Mouse (Mus musculus) cerebellum, adult 9-11 months (tissue): Measurements from ENCODE around the gene Taf13.
A peak's percentile ranks its signal among the peaks of the same experiment; 100 is the strongest.
"Not testable (repeated sequence)": the region's sequence is repeated elsewhere in the genome, so short reads cannot be mapped to it uniquely, and the experiment has no call there.

Experiments
- DNase-seq: peaks from one replicate; pipeline ENCODE4 v3.0.0; 2022

Gene Taf13

DNA sequence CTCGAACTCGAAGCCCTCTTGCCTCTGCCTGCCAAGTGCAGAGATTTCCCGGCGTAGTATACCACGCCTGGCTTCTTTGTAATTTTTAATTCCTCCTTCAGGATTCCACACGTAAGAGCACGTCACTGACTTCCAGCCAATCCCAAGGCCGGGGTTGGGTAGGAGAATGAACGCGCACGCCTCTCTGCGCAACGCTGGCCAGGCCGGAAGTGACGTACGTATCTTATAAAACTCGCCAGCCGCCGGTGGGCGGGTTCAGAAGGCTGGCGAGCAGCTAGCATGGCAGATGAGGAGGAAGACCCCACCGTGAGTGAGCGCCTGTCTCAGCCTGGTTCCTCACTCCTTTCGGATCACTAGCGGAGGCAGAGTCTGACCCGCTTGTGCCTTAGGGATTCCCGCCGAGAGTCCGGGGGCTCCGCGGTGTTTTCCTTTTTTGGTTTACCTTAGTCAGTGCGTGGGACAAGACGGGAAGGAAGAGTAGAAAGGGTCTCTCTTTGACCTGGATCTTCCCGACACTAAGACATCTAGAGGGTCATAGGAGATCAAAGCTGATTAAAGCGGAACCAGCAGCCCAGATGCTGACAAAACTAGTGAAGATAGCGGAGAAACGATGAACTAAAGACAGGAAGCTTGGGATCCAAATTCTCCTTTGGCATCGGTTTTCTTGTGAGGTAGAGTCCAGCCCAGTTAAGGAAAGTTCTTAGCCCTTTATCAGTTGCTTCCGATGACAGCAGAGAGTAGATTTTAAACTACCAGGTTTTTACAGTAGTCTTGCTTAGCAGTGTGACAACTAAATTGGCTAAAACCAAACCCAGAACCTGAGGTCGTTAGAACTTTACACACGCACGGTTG is at the start of gene Taf13:
Gene Taf13 (plus strand): TSS at position 256 of the 852 bp plus-strand sequence.
- peak; percentile 96 for DNase-seq

DNA sequence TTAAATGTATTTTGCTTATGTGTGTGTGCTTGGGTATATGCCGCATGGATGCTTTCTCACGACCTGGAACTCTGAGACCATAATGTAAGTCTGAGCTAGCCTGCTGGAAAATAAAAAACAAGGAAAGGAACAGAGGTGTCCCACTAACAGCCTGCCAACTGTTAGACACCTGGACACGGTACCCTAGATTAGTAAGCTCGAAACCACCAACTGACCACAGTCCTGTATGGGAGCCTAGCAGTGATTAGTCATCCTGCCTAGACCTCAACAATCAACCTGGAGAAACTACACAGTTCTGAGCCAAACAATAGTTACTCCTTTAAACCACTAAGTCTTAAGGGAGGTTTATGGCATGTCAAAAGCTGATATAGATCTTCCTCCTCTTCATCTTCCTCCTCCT is 48.1 kb upstream of the Taf13 start:
- no peak for DNase-seq

DNA sequence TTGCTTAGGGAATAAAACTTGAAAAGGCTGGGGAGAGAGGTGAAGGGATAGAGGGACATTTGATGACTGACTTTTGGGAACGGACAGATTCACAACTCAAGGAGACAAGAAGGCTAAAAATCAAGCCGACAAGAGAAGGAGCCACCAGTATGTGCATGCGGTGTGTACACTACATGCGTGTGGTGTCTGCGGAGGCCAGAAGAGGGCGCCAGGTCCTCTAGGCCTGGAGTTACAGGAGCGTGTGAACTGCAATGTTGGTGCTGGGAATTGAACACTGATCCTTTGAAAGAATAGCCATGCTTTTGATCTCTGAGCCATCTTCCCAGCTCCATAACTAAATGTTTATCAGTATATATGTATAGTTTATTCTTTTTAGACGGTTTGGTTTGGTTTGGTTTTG is 43.0 kb upstream of the Taf13 start:
- no peak for DNase-seq

DNA sequence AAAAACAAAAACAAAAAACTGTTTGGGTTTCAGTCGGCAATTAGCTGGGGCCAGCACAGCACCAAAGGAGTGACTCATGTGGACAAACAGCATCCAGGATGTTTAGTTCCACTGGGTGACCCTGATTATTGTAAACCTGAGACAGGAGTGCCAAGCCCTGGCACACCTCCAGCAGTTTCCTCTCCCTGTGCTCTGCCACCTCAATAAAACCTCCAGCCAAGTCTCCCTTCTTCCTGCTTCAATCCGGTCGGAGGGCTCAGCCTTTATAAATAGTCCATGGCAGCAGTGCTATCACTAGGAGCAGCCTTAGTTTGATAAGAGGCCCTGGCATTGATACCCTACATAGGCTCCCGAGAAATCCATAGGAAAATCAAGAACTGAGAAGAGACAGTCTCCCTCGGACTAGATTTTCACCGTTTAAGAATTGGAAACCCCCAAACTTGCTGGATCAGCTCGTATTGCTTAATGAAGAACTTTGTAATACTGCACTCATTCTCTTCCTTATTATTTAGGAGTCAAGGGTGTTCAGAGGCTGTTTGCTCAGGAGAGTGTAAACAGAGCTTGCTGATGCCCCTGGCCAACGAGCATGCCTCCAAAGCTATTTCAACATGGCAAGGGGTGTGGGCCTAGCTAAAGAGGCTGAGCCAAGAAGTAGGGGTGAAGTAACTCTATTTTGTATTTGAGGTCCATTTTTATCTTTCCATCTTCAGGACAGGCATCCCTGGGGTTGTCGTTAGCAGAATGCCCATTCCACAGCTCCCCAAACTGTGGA is 38.2 kb upstream of the Taf13 start:
- DNase-seq, result no peak

DNA sequence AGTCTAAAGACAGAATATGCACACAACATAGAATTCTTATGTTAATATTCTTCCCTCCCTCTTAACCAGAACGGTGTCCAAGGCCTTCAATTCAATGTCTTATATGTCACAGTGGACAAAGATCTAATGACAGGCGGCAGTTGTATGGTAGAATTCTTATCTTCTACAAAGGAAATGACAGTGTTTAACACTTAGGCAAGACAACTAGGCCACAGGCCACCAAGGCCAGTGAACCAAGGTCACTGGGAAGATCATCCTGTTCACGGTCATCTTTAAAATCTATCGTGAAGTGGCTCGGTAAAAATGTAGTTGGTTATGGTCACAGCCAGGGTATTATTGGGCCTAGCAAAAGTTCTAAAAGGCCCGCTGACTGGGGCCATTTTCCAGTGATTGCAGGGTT is 37.5 kb upstream of the Taf13 start, which contains the start of gene 1700013F07Rik:
Gene 1700013F07Rik (plus strand): TSS at position 200 of the 400 bp plus-strand sequence.
- no peak for DNase-seq

DNA sequence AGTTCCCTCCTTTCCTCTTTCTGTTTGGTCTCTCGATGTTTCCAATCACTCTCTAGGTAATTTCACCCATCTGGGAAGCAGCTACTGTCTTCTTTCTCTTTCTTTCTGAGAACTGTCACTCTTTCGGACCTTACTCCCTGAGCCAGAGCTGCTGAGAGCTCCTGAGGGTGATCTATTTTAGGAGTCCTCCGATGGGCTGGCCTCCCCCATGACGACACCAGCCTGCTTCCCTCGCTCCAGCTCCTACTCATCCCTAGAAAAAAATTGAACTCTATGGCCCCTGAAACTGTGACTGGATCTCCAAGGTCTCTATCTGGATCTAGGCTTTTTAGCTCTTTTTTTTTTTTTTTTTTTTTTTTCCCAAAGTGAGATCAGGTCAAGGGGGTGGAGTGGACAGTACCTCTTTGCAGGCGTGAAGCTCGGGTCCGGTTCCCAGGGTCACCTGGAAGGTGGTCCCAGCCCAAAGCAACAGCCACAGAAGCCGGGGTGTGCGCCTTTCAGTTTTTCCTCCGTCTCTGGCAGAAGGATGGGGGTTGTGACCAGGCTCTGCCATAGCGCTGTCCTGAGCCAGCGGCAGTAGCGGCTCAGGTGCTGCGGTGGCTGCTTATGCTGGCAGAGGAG is 35.5 kb upstream of the Taf13 start:
- no peak for DNase-seq

DNA sequence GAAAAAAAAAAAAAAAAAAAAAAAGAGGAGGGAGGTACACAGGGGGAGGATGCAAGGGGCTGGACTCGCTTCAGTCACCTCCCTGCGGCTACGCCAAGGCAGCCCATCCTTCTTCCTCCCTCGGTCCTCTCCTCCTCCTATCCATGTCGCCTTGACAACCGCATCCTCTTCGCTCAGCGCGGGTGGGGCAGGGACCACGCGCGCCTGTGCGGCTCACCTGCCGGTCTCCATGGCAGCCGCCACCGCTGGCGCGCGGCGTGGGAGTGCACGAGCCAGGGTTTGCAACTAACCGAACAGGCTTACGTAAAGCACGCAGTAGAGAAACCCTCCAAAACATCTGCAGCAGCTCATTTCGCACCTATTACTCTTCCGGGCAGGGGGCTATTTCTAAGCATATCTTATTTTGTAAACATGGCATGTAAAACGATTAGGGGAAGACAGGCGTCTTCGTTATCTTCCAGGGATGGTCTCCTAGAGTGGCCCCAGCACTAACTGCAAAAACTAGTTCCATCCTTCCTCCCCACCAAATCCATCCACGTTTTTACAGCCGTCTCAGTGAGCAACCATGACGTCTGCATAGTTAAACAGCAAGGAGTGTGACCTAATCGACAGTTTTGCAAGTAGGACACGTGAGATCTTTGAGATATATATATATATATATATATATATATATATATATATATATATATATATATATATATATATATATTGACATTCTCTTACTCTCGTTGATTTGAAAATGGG is 34.8 kb upstream of the Taf13 start, which contains the start of gene 5330417C22Rik:
Gene 5330417C22Rik (minus strand): TSS at position 20 of the 744 bp plus-strand sequence.
- peak; percentile 57 for DNase-seq

DNA sequence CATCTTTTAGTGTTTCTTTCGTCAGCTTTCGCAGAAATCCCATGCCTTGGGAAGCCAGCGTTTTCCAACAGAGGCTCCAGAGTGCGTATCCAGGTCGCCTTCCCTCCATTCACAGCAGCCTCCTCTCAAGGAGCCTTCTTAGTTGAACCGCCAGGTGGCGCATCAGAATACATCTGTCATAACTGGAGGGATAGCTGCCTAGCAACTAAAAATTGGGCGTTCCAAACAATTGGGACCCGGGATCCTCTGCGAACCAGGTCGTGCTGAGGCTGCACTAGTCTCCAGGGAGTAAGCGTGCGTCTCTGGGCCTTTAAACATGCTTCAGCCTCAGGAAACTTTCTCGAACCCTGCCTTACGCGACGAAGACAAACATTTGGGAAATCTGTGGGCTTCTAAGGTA is 34.2 kb upstream of the Taf13 start:
- peak; percentile 82 for DNase-seq

DNA sequence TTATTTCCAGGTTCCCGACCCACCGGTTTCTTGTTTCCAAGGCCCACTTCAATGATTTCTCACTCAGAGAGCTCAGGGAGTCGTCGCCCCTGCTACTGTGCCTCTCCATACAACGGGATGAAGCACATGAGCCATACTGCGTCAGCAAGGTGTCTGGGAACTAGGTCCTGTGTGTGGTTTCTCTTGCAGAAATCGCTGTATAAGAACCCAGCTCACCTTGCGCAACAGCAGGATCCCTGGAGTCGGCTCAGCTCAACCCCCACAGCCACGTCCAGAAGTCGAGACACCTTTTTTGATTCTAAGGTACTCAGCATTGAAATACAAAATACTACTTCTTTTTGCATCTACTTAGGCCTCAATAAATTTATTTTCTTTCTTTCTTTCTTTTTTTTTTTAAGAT is 29.2 kb upstream of the Taf13 start:
- no peak for DNase-seq

DNA sequence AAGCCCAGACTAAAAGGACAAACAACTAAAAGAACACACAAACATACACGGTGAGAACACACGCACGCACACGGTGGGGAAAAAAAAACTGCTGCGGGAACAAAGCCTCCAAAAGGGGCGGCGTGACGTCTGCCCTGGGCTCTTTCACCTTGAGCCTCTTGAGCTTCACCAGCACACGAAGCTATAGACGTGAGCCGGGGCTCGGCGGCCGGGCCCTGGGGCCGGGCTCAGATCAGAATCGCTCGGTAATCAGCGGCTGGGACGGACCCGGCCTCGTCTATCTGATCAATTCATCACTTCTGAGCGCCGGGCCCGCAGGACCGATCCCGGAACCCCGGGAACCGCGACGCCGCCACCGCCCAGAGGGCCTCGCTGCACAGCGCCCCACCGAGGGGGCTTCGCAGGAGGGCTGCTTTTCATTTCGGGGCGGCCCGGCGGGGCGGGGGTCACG is 17.4 kb upstream of the Taf13 start:
- no peak for DNase-seq

DNA sequence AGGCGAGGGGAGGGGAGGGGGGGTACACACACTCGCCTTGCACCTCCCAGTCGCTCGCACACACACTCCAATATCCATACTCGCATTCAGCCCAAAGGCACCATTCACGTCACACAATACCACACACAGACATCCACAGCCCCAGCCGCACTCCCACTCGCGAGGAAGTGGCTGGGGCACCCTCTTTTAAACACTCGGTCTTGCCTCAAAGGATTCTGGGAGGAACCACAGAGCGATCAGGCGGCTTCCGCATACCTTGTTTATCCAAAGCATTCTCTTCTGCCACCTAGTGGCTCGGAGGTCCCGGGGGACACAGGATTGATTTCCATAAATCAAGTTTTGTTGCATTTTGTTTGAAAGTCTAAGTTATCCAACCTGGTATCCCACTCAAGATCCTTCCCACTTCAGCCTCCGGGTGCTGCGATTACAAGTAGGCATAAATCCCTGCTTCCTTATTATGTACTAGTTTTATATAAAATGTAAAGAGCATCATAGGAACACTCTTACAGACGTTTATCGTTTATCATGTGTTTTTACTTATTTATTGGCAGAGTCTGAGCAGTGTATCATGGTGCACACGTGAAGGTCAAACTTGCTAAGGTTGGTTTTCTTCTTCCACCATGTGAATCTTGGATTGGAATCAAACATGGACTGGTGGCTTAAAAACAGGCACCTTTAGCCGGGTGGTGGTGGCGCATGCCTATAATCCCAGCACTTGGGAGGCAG is 16.7 kb upstream of the Taf13 start:
- DNase-seq, result peak; percentile 94

DNA sequence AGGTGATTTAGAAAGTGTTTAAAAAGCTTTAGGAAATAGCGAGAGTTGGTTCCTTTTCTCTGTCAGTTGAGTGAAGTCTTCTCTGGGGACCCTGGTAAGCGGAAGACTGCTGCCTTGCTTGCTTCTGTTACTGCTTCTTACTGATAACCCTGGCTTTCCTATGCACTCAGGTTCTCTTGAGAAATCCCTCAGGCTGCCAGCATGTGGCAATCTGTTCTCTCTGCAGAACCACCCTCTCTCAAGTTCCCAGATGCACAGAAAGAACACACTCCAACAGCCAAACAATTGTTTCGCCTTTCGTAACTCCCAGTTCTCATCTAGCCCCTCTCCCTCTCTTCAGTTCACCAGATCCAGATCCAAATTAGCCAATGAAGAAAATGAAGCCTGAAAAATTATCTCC is 13.6 kb upstream of the Taf13 start:
- DNase-seq, result no peak

DNA sequence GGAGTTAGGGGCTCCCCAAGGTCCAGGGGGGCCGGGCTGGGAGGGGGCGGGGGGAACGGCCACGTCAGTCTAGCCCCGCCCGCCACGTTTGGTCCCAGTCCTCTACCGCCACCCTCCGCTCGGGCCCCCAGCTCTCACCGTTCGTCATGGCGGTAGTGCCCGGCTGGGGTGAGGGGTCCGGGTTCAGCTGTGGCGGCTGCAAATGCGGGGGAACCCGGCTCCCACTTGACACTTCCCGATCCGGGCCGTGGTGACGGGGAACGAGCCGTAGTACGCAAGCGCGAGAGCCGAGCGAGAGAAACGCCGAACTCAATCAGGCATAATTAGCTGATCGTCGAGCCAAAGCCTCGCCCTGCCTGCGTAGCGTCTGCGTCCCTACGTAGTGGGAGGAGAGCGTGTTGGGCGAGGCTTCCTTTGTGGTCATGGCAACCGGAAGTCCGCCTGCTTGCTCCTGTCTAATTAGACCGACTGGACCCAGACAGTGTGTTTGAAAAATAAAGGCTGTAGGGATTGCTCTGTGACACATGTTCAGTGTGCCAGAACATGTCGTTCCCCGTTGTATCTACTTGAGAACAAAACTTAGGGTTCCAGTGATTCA is 9.3 kb upstream of the Taf13 start, which contains the start of gene Tmem167b:
Gene Tmem167b (minus strand): TSS at position 334 of the 598 bp plus-strand sequence.
- DNase-seq, result peak; percentile 98

DNA sequence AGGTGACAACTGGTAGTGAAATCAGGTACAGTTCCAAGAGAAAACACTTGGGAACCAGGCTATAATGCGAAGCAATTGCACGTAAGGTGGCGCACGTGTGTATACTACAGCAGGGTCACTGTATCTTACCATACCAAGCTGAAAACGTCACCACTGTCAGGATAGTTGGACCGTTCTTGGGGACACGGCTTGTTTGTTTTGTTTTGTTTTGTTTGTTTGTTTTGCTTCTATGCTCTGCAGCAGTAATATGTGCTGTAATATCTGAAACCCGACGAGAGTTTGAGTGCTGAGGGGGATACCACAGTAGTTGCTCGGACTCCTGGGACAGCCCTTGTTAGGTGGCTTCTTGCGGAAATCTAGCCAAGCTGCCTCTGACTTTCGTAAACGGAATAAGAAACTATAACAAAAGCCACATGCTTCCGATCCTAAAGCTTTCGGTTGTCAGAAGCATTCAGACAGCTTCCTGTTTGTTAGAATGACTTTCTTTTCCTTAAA is 8.7 kb upstream of the Taf13 start:
- no peak for DNase-seq

DNA sequence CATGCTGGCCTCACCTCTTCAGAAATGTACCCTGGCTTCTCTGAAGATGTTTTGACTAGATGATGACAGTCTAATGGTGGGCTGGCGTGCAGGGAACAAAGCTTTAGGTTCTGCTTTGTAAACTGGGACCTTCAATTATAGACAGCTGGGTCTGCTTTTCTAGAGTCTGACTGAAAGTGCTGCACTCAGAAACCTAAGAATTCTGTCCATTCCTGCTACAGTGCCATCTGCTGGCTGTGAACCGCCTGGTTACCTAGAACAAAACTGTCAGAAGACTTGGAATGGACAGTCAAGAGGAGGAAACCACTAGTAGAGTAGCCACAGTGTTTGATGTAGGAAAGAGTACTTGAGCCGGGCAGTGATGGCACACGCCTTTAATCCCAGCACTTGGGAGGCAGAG is 8.2 kb upstream of the Taf13 start:
- peak; percentile 77 for DNase-seq

DNA sequence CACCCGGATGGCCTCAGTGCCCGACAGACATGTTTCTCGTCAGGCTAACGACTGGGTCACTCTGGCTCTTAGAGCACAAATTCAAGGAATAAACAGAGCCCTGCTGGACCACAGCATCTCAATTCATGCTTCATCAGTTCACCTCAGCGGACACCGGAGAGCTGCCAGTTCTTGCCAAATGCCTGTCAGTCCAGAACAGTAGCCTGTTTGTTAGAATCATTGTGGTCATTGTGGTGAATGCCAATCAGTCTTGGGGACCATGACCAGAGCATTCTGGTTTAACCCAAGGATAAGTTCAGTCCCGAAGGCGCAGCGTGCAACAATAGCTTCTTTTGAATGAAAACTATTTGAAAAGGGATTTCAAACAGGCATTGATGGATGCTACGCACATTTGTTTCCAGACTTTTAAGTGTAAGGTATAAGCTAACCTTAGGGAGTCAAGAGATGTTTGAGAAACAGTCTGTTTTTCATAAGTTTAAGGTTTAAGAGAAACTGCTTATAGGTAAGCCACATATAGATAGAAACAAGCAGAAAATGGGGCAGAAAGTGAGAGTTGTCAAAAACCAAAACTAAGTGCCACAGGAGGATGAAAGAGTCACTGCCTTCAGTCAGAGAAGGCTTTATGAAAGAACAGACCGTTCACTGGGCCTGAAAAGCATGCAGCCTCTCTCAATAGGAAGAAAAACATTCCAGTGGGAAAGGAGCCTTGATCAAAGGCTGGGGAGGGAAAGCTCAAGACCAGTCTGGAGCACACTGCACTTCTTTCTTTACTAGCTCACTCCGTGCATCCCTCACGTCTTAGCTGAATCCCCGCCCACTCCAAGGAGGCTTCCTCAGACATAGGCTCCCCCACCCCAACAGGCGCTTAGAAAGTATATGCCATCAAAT is 3.3 kb upstream of the Taf13 start:
- no peak for DNase-seq

DNA sequence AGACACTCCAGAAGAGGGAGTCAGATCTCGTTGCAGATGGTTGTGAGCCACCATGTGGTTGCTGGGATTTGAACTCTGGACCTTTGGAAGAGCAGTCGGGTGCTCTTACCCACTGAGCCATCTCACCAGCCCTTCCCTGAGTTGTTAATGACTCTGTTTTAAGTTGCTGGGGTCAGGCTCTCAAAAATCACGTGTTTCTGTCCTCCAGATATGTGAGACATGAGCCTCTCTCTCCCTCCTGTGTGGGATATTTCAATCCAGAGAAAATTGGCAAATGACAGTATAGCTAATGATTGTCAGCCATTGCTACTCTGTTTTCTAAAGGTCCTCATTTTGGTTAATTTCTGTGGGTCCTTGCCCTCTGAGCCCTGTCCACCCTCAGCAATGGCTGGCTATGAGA is 1.9 kb upstream of the Taf13 start:
- not testable (repeated sequence) for DNase-seq

DNA sequence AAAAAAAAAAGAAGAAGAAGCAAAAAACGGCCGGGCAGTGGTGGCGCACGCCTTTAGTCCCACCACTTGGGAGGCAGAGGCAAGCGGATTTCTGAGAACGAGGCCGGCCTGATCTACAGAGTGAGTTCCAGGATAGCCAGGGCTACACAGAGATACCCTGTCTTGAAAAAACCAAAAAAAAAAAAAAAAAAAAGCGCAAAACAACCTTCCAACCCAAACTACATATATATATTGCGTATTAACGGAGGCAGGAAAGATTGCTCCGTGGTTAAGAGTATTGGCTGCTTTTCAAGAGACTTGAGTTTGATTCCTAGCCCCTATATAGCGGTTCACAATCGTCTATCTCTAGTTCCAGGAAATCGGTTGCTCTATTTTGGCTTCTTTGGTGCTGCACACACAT is 685 bp upstream of the Taf13 start:
- DNase-seq, result no peak

DNA sequence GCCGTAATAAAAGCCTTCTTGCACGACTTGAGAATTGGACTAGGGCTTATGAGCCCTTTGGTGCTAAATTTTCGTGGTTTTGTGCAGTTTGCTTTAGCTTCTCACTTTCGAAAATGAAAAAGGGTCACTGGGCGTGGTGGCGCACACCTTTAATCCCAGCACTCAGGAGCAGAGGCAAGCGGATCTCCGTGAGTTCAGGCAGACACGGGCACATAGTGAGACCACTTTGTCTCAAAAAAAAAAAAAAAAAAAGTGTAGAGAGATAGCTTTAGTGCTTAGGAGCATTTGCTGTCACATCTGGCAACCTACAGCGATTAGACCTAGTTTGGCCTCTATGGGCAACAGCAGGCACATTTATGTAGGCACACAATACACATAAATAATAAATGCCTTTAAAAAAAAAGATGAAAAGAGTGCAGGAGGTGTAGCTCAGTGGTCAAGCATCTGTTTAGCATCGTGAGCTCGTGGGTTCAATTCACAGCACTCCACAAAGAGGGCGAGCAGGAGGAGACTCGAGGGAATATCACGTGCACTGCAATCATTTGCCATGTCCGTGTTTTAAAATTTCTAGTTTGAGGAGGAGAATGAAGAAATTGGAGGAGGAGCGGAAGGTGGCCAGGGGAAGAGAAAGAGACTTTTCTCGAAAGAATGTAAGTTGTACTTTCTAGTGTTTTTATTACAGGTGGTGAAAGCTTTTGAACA is 962 bp downstream of the Taf13 start:
- no peak for DNase-seq

DNA sequence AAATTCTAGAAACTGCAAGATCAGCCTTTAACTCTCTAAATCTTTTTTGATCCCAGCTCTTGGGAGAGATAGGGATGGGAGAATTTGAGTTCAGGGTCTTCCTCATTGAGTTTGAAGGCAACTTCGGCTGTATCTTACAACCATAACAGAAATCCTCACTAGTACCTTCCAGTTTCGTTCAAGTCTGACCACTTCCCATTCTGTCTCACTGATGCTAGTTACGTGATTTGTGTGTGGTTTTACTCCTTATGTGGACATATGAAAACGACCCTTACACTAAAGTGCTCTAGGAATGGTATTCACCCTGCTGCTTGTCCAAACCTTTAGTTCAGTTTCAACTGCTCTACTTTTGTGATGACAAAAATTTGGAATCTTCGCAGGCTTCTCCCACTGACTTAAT is 2.5 kb downstream of the Taf13 start:
- DNase-seq, result no peak
